Mouse (Mus musculus): ENCODE results near the gene Caap1.

The Caap1 gene

GRCm38 (mm10) chr4:94515366-94515765, 41.2 kb downstream of the Caap1 start:
- in situ Hi-C loops (cut with MboI, MseI) = loop anchor here (25.0 kb wide), 2 partner anchors 1178 to 1378 kb away; partner anchors contain the start of gene Tusc1

- in situ Hi-C loops (cut with MboI, MseI) = no loop called here
Observed at GRCm38 (mm10) chr4:94476749-94477399, 79.7 kb downstream of the Caap1 start.

GRCm38 (mm10) chr4:94473286-94473685, 83.3 kb downstream of the Caap1 start:
- in situ Hi-C loops (cut with MboI, MseI) = no loop called here

- in situ Hi-C loops (cut with MboI, MseI) = no loop called here
Observed at GRCm38 (mm10) chr4:94459424-94459823, 97.2 kb downstream of the Caap1 start.

GRCm38 (mm10) chr4:94454857-94455256, 101.7 kb downstream of the Caap1 start:
- in situ Hi-C loops (cut with MboI, MseI) = no loop called here

Data from T-helper 2 cell (primary cell).